Mouse (Mus musculus) liver, postnatal 0 days (tissue): ENCODE measurements around the gene Foxn3.

Source experiments
- CTCF ChIP-seq: sonication (generic); IDR thresholded peaks from 2 replicates; pipeline ENCODE4 v1.5.1; 2016; ENCODE audit warnings: antibody characterized with exemption, low read depth
- EP300 ChIP-seq: IDR thresholded peaks from 2 replicates; pipeline ENCODE4 v1.6.1; 2016; ENCODE audit warnings: antibody characterized with exemption, low read depth, mild to moderate bottlenecking

GRCm38 (mm10) chr12:99518126-99518525, 45.3 kb downstream of the Foxn3 start:
- TF ChIP-seq EP300 (no peak), CTCF (no peak)
